Mouse (Mus musculus) bone marrow macrophage, adult 2 months (primary cell): ENCODE data around the gene Rragc.

Experiments
- CTCF ChIP-seq: IDR thresholded peaks from 2 replicates; pipeline ENCODE4 v1.5.1; 2012; ENCODE audit warnings: low read depth, mild to moderate bottlenecking, low read length, moderate library complexity
- POLR2A ChIP-seq: IDR thresholded peaks from 2 replicates; pipeline ENCODE4 v1.6.1; 2012; ENCODE audit warnings: mild to moderate bottlenecking, low read depth, low read length, borderline replicate concordance

GRCm38 (mm10) chr4:123894295-123894694 is 23.0 kb upstream of the Rragc start:
- TF ChIP-seq CTCF (no peak), POLR2A (no peak)
